Mouse (Mus musculus): ENCODE data around the gene 9530068E07Rik.

DNA sequence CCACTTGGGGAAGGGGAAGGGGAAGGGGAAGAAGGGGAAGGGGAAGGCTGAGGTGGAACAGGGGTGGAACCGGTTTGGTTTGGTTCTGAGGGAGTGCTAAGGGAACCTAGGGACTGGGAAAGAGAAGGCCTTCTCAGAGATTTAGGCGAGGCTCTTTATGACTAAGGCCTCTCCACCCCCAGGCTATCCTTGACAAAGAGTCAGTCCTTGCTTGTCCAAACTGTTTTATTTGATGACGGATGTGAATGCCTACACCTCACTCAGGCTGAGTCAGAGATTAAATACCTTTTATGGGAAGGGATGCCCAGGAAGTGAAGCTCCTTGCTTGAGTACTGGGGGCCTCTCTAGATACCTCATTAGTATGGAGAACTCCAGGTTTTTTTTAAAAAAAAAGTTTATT is 52.8 kb downstream of the 9530068E07Rik start:
- no peak for TF ChIP-seq CTCF (IDR thresholded peaks at IDR 0.05; ENCODE audit: insufficient read depth, low read length)
- no peak for TF ChIP-seq POLR2A (IDR thresholded peaks at IDR 0.05; ENCODE audit: borderline replicate concordance, extremely low read depth, low read depth, low read length)

All from lung, adult 2 months (tissue).